Mouse (Mus musculus) intestine, embryonic 15.5 days (tissue): Measurements from ENCODE around the gene Chil4. TPM values are rescaled to one million over a fixed set of nuclear protein-coding genes. Genes with fewer than 3 reads are reported as not detected.

ENCODE experiments used
- polyA plus RNA-seq: library from polyadenylated mRNA; unstranded; fragments of >200 nt; fragmentation: Nextera tagmentation; extraction: Ambion mirVana; gene quantifications from 2 replicates; pipeline ENCODE4 v1.2.1, GENCODE M21; 2015

The Chil4 gene
- polyA plus RNA-seq, 1 experiment from 2014 or later: not detected

Other genes with a start within 250 kb of the Chil4 start
- 0.67 and 0.97 TPM in 2 replicates for gene Ovgp1, start 245.8 kb downstream of the Chil4 start, polyA plus RNA-seq
- not detected in 2 replicates for gene Pifo, start 204.9 kb downstream of the Chil4 start, polyA plus RNA-seq
- gene Chil5, start 186.7 kb downstream of the Chil4 start, polyA plus RNA-seq: 0.25 TPM in 1 of 2 replicates, not detected in the other
- gene Chia1, start 106.3 kb downstream of the Chil4 start, polyA plus RNA-seq: not detected in 2 replicates
- gene Chil3, start 51.9 kb downstream of the Chil4 start, polyA plus RNA-seq: 0.24 and 0.56 TPM in 2 replicates
- 0.11 and 0.16 TPM in 2 replicates for gene Chil6, start 186.7 kb upstream of the Chil4 start, polyA plus RNA-seq